Mouse (Mus musculus): ENCODE data around the gene Retsat.

Retsat gene

GRCm38 (mm10) chr6:72597956-72598753 is at the start of gene Retsat, which contains the start of gene Elmod3:
Gene Retsat, plus strand, starts transcription at chr6:72598475.
Gene Elmod3, minus strand, starts transcription at chr6:72598413.
- peak; percentile 88 for DNase-seq (ENCODE audit: extremely low spot score, low spot score)

- no peak for DNase-seq (ENCODE audit: extremely low spot score, low spot score)
Observed at GRCm38 (mm10) chr6:72549041-72549580, 49.2 kb upstream of the Retsat start.

- no peak for DNase-seq (ENCODE audit: extremely low spot score, low spot score)
Observed at GRCm38 (mm10) chr6:72550025-72550424, 48.2 kb upstream of the Retsat start.

GRCm38 (mm10) chr6:72550503-72551100 is 47.7 kb upstream of the Retsat start:
- no peak for DNase-seq (ENCODE audit: extremely low spot score, low spot score)

- DNase-seq (ENCODE audit: extremely low spot score, low spot score): peak; percentile 73
Observed at GRCm38 (mm10) chr6:72552171-72553078, 45.9 kb upstream of the Retsat start.

GRCm38 (mm10) chr6:72553079-72553412 is 45.2 kb upstream of the Retsat start:
- DNase-seq (ENCODE audit: extremely low spot score, low spot score): no peak

GRCm38 (mm10) chr6:72560801-72561200 is 37.5 kb upstream of the Retsat start:
- DNase-seq (ENCODE audit: extremely low spot score, low spot score): no peak

- DNase-seq (ENCODE audit: extremely low spot score, low spot score): no peak
Observed at GRCm38 (mm10) chr6:72562486-72562885, 35.8 kb upstream of the Retsat start.

GRCm38 (mm10) chr6:72562894-72563293 is 35.4 kb upstream of the Retsat start:
- DNase-seq (ENCODE audit: extremely low spot score, low spot score): no peak

- DNase-seq (ENCODE audit: extremely low spot score, low spot score): no peak
Observed at GRCm38 (mm10) chr6:72565506-72565905, 32.8 kb upstream of the Retsat start.

GRCm38 (mm10) chr6:72566044-72566443 is 32.2 kb upstream of the Retsat start:
- DNase-seq (ENCODE audit: extremely low spot score, low spot score): peak; percentile 84

GRCm38 (mm10) chr6:72567508-72567907 is 30.8 kb upstream of the Retsat start:
- DNase-seq (ENCODE audit: extremely low spot score, low spot score): no peak

- no peak for DNase-seq (ENCODE audit: extremely low spot score, low spot score)
Observed at GRCm38 (mm10) chr6:72568736-72569135, 29.5 kb upstream of the Retsat start.

- no peak for DNase-seq (ENCODE audit: extremely low spot score, low spot score)
Observed at GRCm38 (mm10) chr6:72570644-72571397, 27.5 kb upstream of the Retsat start.

- DNase-seq (ENCODE audit: extremely low spot score, low spot score): no peak
Observed at GRCm38 (mm10) chr6:72571826-72572225, 26.4 kb upstream of the Retsat start.

- DNase-seq (ENCODE audit: extremely low spot score, low spot score): no peak
Observed at GRCm38 (mm10) chr6:72576041-72576440, 22.2 kb upstream of the Retsat start.

GRCm38 (mm10) chr6:72581625-72582382 is 16.5 kb upstream of the Retsat start:
- no peak for DNase-seq (ENCODE audit: extremely low spot score, low spot score)

- no peak for DNase-seq (ENCODE audit: extremely low spot score, low spot score)
Observed at GRCm38 (mm10) chr6:72583211-72583839, 14.9 kb upstream of the Retsat start.

GRCm38 (mm10) chr6:72584154-72584553 is 14.1 kb upstream of the Retsat start:
- no peak for DNase-seq (ENCODE audit: extremely low spot score, low spot score)

GRCm38 (mm10) chr6:72586701-72587100 is 11.6 kb upstream of the Retsat start:
- DNase-seq (ENCODE audit: extremely low spot score, low spot score): no peak

Measured in neural tube, embryonic 10.5 days (tissue).